Mouse (Mus musculus): Measurements from ENCODE around the gene Ano4. TPM values are rescaled to one million over a fixed set of nuclear protein-coding genes. Genes with fewer than 3 reads are reported as not detected.
A peak's percentile ranks its signal among the peaks of the same experiment; 100 is the strongest.

Ano4 gene
- polyA plus RNA-seq, 1 experiment from 2014 or later = 8.5 TPM

DNA sequence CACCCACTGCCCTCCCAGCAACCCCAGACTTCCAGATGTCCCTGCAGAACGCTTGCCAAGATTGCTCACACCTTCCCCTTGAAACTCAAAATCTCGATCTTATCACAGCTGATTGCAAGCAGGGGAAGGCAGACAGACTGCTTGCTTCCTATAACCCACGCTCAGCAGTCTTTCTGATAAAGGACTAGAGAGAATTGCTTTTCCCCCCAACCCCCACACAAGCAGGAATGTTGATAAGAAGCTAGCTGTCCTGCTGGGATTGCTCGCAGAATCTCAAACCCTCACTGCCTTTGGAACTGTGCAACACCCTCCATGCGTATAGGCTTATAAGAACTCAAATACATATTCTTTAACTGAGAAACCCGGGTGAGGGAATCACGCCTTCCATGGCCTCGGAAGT is 846 bp downstream of the Ano4 start:
- Histone ChIP-seq H3K27me3 (replicated peaks) (peaks cover 31% of the 10 kb centered on the region), H3K4me3 (no peak overlapping the region), H3K36me3 (replicated peaks) (no peaks in the 10 kb centered on the region), H3K9me3 (no peaks in the 10 kb centered on the region), H3K9ac (no peak overlapping the region), H3K4me1 (peaks cover 12% of the 10 kb centered on the region; the same call in 1 of the 2 replicates), H3K4me2 (no peak overlapping the region), H3K27ac (no peak overlapping the region)
- WGBS = 22% methylated on average over 8 of the region's 8 CpGs
- no peak for ATAC-seq (replicated peaks)

DNA sequence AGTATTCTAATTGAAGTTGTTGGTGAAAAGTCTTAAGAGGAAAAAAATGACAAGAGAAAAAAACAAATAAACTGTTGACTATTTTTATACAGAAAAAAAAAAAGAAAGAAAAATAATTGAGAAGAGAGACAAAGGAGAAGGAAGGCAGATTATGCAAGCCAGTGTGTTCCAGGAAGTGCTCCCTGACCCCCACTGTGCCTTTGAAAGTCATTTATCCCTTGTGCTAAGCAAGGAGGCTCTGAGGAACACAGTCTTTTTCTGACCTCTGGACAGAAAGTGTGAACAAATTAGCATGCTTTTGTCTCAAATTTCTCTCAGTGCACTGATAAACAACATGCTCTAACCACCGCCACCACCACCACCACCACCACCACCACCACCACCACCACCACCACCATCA is 14.3 kb downstream of the Ano4 start:
- WGBS = 100% methylated on average over 1 of the region's 1 CpGs
- 0 out of 2 replicates have a peak, but pooled peaks cover 8% of the 10 kb centered on the region for H3K27me3 ChIP-seq (replicated peaks)
- no peak overlapping the region for H3K4me3 ChIP-seq
- no peak overlapping the region for H3K27ac ChIP-seq
- H3K36me3 ChIP-seq (replicated peaks) = no peaks in the 10 kb centered on the region
- ATAC-seq (replicated peaks) = no peak
- H3K9ac ChIP-seq = no peak overlapping the region
- no peaks in the 10 kb centered on the region for H3K4me1 ChIP-seq
- no peak overlapping the region for H3K4me2 ChIP-seq
- no peaks in the 10 kb centered on the region for H3K9me3 ChIP-seq

DNA sequence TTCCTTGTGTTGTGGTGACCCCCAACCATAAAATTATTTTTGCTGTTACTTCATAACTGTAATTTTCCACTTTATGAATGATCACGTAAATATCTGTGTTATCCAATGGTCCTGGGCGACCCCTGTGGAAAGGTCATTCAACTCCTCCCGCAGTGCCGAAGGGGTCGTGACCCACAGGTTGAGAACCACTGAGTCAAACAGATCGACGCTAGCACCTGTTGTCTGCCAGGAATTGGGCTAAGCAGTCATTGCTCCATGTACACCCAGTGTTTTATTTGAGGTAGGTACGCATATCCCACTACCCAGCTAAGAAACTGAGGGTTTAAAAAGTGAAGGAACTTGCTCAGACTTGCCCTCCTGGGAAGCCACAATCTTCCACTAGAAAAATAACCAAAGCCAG is 14.8 kb downstream of the Ano4 start:
- Histone ChIP-seq H3K4me1 (no peaks in the 10 kb centered on the region), H3K4me2 (no peak overlapping the region), H3K4me3 (no peak overlapping the region), H3K36me3 (replicated peaks) (no peaks in the 10 kb centered on the region), H3K9me3 (no peaks in the 10 kb centered on the region), H3K27ac (no peak overlapping the region), H3K27me3 (replicated peaks) (0 out of 2 replicates have a peak, but pooled peaks cover 8% of the 10 kb centered on the region), H3K9ac (no peak overlapping the region)
- no peak for ATAC-seq (replicated peaks)
- WGBS = 84% methylated on average over 8 of the region's 8 CpGs

DNA sequence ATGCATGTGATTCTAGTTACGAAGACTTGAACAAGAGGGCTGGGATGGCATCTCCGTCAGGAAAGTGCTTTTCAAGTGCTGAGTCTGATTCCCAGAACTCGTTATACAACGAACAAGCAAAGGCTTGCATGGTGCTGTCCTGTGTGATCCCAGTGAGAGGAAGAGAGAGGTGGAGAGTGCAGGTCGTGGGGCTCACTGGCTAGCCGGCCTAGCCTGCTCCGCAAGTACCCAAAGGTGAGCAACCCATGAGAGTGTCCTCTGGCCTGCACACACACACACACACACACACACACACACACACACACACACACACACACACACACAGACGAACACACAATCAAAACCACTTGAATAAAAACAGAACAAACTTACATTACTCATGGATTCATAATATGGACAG is 15.7 kb downstream of the Ano4 start:
- 78% methylated on average over 8 of the region's 8 CpGs for WGBS

DNA sequence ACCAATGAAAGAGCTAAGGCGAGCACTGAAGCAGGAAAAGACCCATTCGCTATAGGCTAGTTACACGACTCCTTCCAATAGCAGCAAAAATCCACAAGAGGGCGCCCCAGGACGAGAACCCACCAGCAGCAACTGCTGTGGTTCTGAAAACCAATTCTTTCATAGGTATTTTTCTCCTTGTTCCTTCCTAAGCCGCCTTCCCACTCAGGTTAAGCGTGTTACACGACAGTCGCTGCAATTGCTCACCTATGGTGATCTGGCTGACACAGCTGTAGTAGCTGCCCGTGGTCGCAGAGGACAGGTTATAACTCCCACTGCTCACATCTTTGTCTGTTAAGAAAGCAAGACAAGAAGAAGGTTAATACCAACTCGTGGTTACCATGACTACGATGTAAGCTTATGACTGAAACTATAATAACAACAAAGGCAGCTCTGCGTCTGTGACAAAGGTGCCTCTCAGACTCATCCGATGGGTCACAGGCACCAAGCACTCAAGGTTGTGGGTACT is 17.5 kb downstream of the Ano4 start:
- no peaks in the 10 kb centered on the region for H3K9me3 ChIP-seq
- peak; percentile 95 for ATAC-seq (replicated peaks)
- no peak overlapping the region for H3K9ac ChIP-seq
- no peaks in the 10 kb centered on the region for H3K36me3 ChIP-seq (replicated peaks)
- peak overlapping the region; percentile 39 for H3K4me2 ChIP-seq
- H3K27me3 ChIP-seq (replicated peaks) = 0 out of 2 replicates have a peak, but pooled peaks cover 8% of the 10 kb centered on the region
- no peak overlapping the region for H3K27ac ChIP-seq
- 9% methylated on average over 15 of the region's 15 CpGs for WGBS
- 0 out of 2 replicates have a peak overlapping the region, but pooled peaks have one; percentile 15 for H3K4me3 ChIP-seq
- no peaks in the 10 kb centered on the region for H3K4me1 ChIP-seq

More for the DNA sequence above, 15.7 kb downstream of the Ano4 start:
- no peak for ATAC-seq (replicated peaks)
- H3K27ac ChIP-seq = no peak overlapping the region
- no peak overlapping the region for H3K9ac ChIP-seq
- no peaks in the 10 kb centered on the region for H3K9me3 ChIP-seq
- H3K4me3 ChIP-seq = no peak overlapping the region
- H3K36me3 ChIP-seq (replicated peaks) = no peaks in the 10 kb centered on the region
- H3K4me1 ChIP-seq = no peaks in the 10 kb centered on the region
- no peak overlapping the region for H3K4me2 ChIP-seq
- H3K27me3 ChIP-seq (replicated peaks) = 0 out of 2 replicates have a peak, but pooled peaks cover 8% of the 10 kb centered on the region

DNA sequence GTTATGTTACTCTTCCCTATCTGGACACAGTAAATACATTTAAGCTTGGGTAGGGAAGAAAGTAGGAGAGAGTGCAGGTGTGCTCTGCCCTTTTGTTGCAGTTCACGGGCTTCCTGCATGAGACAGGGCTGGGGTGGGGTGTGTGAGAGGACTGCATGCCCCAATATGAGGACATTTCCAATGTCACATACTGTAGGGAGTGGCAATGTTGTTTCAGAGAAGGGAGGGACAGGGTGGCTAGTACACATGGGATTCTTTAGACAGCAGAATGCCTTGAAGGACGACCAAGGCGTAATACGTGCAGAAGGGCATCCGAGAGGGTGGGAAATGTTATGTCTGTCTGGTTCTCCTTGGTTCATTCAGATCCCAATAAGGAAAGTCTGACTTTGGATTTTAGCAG is 18.2 kb downstream of the Ano4 start:
- H3K9me3 ChIP-seq = no peaks in the 10 kb centered on the region
- 0 out of 2 replicates have a peak, but pooled peaks cover 8% of the 10 kb centered on the region for H3K27me3 ChIP-seq (replicated peaks)
- H3K4me3 ChIP-seq = no peak overlapping the region
- peak; percentile 18; the same call in 1 of the 2 replicates for ATAC-seq (replicated peaks)
- 90% methylated on average over 5 of the region's 5 CpGs for WGBS
- no peak overlapping the region for H3K9ac ChIP-seq
- no peaks in the 10 kb centered on the region for H3K36me3 ChIP-seq (replicated peaks)
- H3K27ac ChIP-seq = no peak overlapping the region
- no peaks in the 10 kb centered on the region for H3K4me1 ChIP-seq
- no peak overlapping the region for H3K4me2 ChIP-seq

DNA sequence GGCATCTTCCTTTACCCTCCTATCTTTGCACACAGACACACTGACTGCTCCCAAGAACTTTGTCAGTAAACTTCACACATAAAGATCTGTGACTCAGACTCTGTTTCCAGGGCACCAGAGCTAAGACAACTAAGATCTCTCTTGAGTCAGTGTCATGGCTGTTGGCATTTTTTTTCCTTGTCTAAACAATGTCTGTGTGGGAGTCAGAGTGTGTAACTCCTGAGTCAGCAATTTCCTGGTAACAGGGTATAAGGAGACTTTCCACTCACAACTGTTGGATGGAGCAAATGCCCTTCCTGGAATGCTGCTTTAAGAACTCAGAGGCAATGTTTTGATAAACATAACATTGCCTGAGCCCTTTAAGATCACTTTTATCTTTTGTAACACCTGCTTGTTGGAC is 37.0 kb downstream of the Ano4 start:
- H3K27me3 ChIP-seq (replicated peaks) = no peaks in the 10 kb centered on the region
- no peak overlapping the region for H3K4me2 ChIP-seq
- no peak overlapping the region for H3K9ac ChIP-seq
- no peak overlapping the region for H3K4me3 ChIP-seq
- H3K27ac ChIP-seq = no peak overlapping the region
- H3K9me3 ChIP-seq = no peaks in the 10 kb centered on the region
- H3K4me1 ChIP-seq = no peaks in the 10 kb centered on the region
- no peak for ATAC-seq (replicated peaks)
- no peaks in the 10 kb centered on the region for H3K36me3 ChIP-seq (replicated peaks)

DNA sequence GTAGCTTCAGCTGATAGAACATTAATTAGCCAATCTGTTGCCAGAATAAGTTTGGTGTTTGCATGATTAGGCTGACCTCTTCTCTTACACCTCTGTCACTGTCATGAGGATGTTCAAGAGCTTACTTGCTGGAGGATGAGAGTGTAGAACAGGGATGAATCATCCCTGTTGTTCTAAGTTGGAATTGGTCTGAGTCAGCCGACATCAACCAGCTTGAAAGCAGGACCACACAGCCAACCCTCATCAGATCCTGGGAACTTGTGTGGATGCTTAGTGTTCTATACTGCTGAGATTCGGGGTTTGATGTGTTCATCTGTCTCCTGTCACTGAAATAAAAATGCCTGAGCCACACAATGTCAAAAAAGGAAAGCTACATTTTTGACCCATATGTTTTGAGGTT is 44.2 kb downstream of the Ano4 start:
- H3K4me3 ChIP-seq = no peak overlapping the region
- H3K9ac ChIP-seq = no peak overlapping the region
- H3K9me3 ChIP-seq = no peaks in the 10 kb centered on the region
- whole genome bisulfite sequencing = 70% methylated on average over 2 of the region's 2 CpGs
- H3K36me3 ChIP-seq (replicated peaks) = no peaks in the 10 kb centered on the region
- H3K4me1 ChIP-seq = no peaks in the 10 kb centered on the region
- H3K27ac ChIP-seq = no peak overlapping the region
- no peak overlapping the region for H3K4me2 ChIP-seq
- no peak for ATAC-seq (replicated peaks)
- H3K27me3 ChIP-seq (replicated peaks) = no peaks in the 10 kb centered on the region

DNA sequence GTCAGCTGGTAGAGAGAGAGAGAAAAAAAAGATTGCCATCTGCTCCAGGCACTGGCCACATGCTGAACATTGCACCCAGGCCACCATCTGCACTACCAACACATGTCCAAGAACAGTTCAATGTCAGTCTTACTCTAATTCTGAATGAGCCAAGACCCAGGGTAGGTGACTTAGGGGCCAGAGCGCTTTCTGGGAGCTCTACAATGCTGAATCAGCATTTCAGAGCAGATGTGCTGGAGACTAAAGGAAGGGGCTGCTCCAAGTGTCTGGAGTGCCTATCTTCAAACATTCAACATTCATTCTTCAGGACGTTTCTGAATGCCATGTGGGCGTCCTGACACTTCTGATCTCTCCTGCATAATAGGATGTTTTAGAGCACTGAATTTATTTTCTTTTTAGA is 51.8 kb downstream of the Ano4 start:
- Histone ChIP-seq H3K9ac (no peak overlapping the region), H3K4me1 (no peaks in the 10 kb centered on the region), H3K27me3 (replicated peaks) (no peaks in the 10 kb centered on the region), H3K4me3 (no peak overlapping the region), H3K4me2 (no peak overlapping the region), H3K9me3 (no peaks in the 10 kb centered on the region), H3K27ac (no peak overlapping the region), H3K36me3 (replicated peaks) (no peaks in the 10 kb centered on the region)
- 65% methylated on average over 3 of the region's 3 CpGs for whole genome bisulfite sequencing
- no peak for ATAC-seq (replicated peaks)

DNA sequence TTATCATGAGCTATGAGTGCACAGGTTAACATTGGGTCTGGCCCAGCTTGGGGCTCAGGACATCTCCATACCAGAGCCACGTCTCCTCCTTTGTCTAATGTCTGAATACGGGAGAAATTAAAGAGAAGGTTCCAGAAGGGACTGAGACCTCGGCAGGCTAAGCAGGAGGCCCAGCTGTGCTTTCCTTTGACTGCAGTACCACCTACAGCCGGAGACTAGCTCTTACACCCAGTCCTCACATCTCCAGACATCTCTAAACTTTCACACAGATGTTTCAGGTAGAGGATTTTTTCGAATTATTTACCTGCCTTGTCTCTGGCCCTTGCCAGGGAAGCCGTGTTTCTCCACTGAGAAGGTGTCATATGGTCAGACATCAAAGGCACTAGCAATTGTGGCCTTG is 53.9 kb downstream of the Ano4 start:
- no peak overlapping the region for H3K4me3 ChIP-seq
- no peaks in the 10 kb centered on the region; the same call in 1 of the 2 replicates for H3K9me3 ChIP-seq
- H3K36me3 ChIP-seq (replicated peaks) = no peaks in the 10 kb centered on the region
- ATAC-seq (replicated peaks) = 0 out of 2 replicates have a peak, but pooled peaks have one; percentile 76
- H3K9ac ChIP-seq = no peak overlapping the region
- 65% methylated on average over 6 of the region's 6 CpGs for WGBS
- H3K27ac ChIP-seq = no peak overlapping the region
- no peaks in the 10 kb centered on the region for H3K27me3 ChIP-seq (replicated peaks)
- no peaks in the 10 kb centered on the region for H3K4me1 ChIP-seq
- H3K4me2 ChIP-seq = no peak overlapping the region

DNA sequence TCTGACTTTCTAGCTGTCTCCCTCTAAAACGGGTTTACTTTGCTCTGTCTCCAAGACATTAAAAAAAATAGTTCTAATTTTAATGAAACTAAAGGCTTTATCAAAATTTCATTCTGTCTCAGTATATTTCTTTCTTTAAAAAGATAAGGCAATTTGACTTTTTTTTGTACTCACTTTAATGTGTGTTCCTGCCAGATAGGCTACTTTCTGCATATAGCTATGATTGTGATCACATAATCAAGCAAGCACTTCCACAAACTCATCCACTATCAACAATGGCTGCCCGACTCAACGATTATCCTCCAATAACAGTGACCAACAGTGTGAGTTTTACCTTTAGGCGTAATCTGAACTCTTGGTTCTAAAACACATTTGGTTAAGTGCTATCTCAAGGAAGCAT is 55.3 kb downstream of the Ano4 start:
- Histone ChIP-seq H3K4me1 (no peaks in the 10 kb centered on the region), H3K9ac (no peak overlapping the region), H3K36me3 (replicated peaks) (no peaks in the 10 kb centered on the region), H3K9me3 (no peaks in the 10 kb centered on the region; the same call in 1 of the 2 replicates), H3K4me3 (no peak overlapping the region), H3K27me3 (replicated peaks) (no peaks in the 10 kb centered on the region), H3K4me2 (no peak overlapping the region), H3K27ac (no peak overlapping the region)
- no peak for ATAC-seq (replicated peaks)
- WGBS = 86% methylated on average over 4 of the region's 4 CpGs

DNA sequence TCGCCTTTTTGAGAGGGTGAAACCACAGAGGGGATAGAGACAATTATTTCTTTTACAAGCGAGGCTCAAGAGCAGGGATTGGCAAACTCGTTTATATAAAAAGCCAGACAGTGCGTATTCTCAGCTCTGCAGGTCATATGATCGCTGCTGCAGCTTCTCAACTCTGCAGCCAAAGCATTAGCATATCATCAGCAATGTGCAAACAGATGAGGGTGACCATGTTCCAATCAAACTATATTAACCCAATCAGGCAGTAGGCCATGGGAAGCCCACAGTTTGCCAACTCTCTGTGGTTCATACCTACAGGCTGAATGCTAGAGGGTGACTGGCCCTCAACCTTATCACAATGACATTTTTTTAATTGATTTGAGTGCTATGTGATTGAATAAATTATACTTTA is 64.2 kb downstream of the Ano4 start:
- Histone ChIP-seq H3K27me3 (replicated peaks) (no peaks in the 10 kb centered on the region), H3K4me3 (no peak overlapping the region), H3K36me3 (replicated peaks) (no peaks in the 10 kb centered on the region), H3K4me2 (no peak overlapping the region), H3K9ac (no peak overlapping the region), H3K27ac (no peak overlapping the region), H3K4me1 (no peaks in the 10 kb centered on the region), H3K9me3 (no peaks in the 10 kb centered on the region)
- peak; percentile 69 for ATAC-seq (replicated peaks)
- 44% methylated on average over 5 of the region's 5 CpGs for WGBS

DNA sequence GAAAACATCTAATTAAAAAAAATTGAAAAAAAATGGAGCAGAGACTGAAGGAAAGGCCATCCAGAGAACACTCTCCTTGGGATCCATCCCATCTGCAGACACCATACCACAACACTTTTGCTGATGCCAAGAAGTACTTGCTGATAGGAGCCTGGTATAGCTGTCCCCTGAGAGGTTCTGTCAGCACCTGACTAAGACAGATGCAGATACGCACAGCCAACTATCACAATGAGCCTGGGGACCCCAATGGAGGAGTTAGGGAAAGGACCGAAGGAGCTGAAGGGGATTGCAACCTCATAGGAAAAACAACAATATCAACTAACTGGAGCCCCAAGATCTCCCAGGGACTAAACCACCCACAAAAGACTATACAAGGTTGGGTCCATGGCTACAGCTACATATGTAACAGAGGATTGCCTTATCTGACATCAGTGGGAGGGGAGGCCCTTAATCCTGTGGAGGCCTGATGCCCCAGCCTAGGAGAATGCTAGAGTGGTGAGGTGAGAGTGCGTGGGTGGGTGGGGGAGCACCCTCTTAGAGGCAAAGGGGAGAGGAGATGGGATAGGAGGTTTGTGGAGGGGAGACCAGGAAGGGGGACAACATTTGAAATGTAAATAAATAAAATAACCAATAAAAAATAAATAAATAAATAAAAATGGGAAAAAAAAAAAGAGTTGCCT is 71.4 kb downstream of the Ano4 start:
- WGBS = 92% methylated on average over 3 of the region's 3 CpGs
- Histone ChIP-seq H3K4me2 (no peak overlapping the region), H3K27ac (no peak overlapping the region), H3K9me3 (no peaks in the 10 kb centered on the region), H3K9ac (no peak overlapping the region), H3K36me3 (replicated peaks) (no peaks in the 10 kb centered on the region), H3K27me3 (replicated peaks) (no peaks in the 10 kb centered on the region), H3K4me1 (no peaks in the 10 kb centered on the region), H3K4me3 (no peak overlapping the region)
- ATAC-seq (replicated peaks) = no peak
